Mouse (Mus musculus) adrenal gland, adult 10 weeks (tissue): ENCODE results near the gene 1700019N19Rik. TPM values are rescaled to one million over a fixed set of nuclear protein-coding genes. Genes with fewer than 3 reads are reported as not detected.

Source experiments
- polyA plus RNA-seq: library from polyadenylated mRNA; stranded (reverse); fragments of 350-450 nt; fragmentation: Illumina TruSeq; extraction: RNeasy Lipid Tissue Mini Kit (QIAGEN cat#74804); gene quantifications from one replicate; pipeline ENCODE4 v1.2.3, GENCODE M21; 2014; ENCODE audit warnings: low read depth, low replicate concordance

The 1700019N19Rik gene
- polyA plus RNA-seq, result not detected

GRCm38 (mm10) chr19:58794284-58794683 is at the start of gene 1700019N19Rik:
1700019N19Rik (minus strand) TSS chr19:58794461.

GRCm38 (mm10) chr19:58759423-58759822 is 34.8 kb downstream of the 1700019N19Rik start, which contains the start of gene Pnliprp2:
Pnliprp2 (plus strand) TSS chr19:58759719.

Other genes with a start within 250 kb of the 1700019N19Rik start
- 0.82 TPM for gene Pnlip, start 142.0 kb downstream of the 1700019N19Rik start, polyA plus RNA-seq
- gene Pnliprp1, start 65.6 kb downstream of the 1700019N19Rik start, polyA plus RNA-seq, result not detected
- gene Pnliprp2, start 34.7 kb downstream of the 1700019N19Rik start, polyA plus RNA-seq, result not detected
- gene Eno4, start 149.0 kb upstream of the 1700019N19Rik start, polyA plus RNA-seq, result not detected
- gene Hspa12a, start 149.2 kb upstream of the 1700019N19Rik start, polyA plus RNA-seq, result 78.0 TPM